Mouse (Mus musculus) small intestine, adult 2 months (tissue): ENCODE data around the gene Il27ra.

ENCODE experiments used
- CTCF ChIP-seq: fragments of 200-500 bp; IDR thresholded peaks from 2 replicates; pipeline ENCODE4 v1.5.1; 2012; ENCODE audit warnings: low read depth, mild to moderate bottlenecking, control low read depth, inconsistent platforms, low read length, moderate library complexity, mixed read lengths; ENCODE audit not compliant: insufficient replicate concordance, insufficient read length; ENCODE audit errors: extremely low read depth
- POLR2A ChIP-seq: fragments of 200-500 bp; IDR thresholded peaks from 2 replicates; pipeline ENCODE4 v1.6.1; 2012; ENCODE audit warnings: low read depth, mild to moderate bottlenecking, control low read depth, inconsistent platforms, low read length, moderate library complexity

GRCm38 (mm10) chr8:84063861-84064610 is 21.6 kb upstream of the Il27ra start:
- no peak for TF ChIP-seq CTCF
- no peak for TF ChIP-seq POLR2A
